Comparison of ENCODE assay signal across 14 mouse cellular contexts in the genomic region with DNA sequence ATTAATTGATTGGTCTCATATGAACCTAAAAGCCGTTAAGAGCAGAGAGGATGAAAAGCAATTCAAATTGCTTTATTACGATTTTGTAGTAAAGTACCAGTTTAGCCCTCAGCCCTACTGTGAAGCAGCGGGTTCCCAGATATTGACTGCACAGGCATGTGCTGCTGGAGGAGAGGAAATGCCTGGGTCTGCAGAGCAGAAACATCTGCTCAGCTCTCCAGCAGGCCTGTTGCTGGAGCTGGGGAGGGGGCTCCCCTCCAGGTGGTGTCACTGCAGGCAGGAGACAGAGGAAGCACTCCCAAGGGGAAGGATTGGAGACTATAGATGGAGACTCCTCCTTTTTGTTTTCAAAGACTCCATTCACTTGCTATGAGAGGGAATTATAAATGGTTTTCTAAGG.
A peak's percentile ranks its signal among the peaks of the same experiment; 100 is the strongest.
DNase-seq lines count a peak whose midpoint lies in the region; ATAC-seq lines count a peak whose summit lies in the region.
"Had no signal": no experiment of that assay in that cellular context is flagged by ENCODE, and none has a peak within 500 bp of the region (broad histone marks: within the 10 kb centered on the region; RNA-seq: fewer than 3 reads in every experiment).

No protein-coding gene starts in this region.

- no peaks in the 10 kb centered on the region for H3K36me3 ChIP-seq in hindbrain, embryonic 16.5 days (ENCODE audit: control insufficient read depth, insufficient read depth, low read length)
- no peaks in the 10 kb centered on the region for H3K36me3 ChIP-seq in neural tube, embryonic 13.5 days
- H3K36me3 ChIP-seq: lung, embryonic 15.5 days had no signal

- peak; percentile 5 for DNase-seq in embryo, embryonic 10 days (ENCODE audit: low spot score)
- no peak for DNase-seq in embryo, embryonic 9.5 days (ENCODE audit: extremely low spot score)
- DNase-seq in kidney, postnatal 4 days = peak; percentile 6 to 10
- DNase-seq in kidney, adult 8-10 months = no peak
- no peak for DNase-seq in thymus, postnatal 25 days
- no peak for DNase-seq in gastrocnemius, postnatal 4 days (ENCODE audit: low spot score in 2 of 2)
- DNase-seq: adrenal gland, postnatal 36 days; cerebellum, adult 11-12 months; liver; thymus, adult 18-20 months had no signal

- H3K4me2 ChIP-seq in hindbrain, embryonic 16.5 days (ENCODE audit: low read length) = no peak overlapping the region
- no peak overlapping the region for H3K4me2 ChIP-seq in neural tube, embryonic 13.5 days
- H3K4me2 ChIP-seq: lung, embryonic 15.5 days had no signal

- no peak overlapping the region; the same call in 1 of the 2 replicates for H3K27ac ChIP-seq in hindbrain, embryonic 16.5 days (ENCODE audit: low read depth, low read length)
- H3K27ac ChIP-seq in neural tube, embryonic 13.5 days (replicated peaks) = peak overlapping the region; percentile 39; the same call in 1 of the 2 replicates
- H3K27ac ChIP-seq: lung, embryonic 15.5 days had no signal

- H3K27me3 ChIP-seq in hindbrain, embryonic 16.5 days (replicated peaks; ENCODE audit: control insufficient read depth, insufficient read depth, low read length) = no peaks in the 10 kb centered on the region
- no peaks in the 10 kb centered on the region for H3K27me3 ChIP-seq in neural tube, embryonic 13.5 days
- H3K27me3 ChIP-seq: lung, embryonic 15.5 days; Patski had no signal

- no peak overlapping the region for H3K4me3 ChIP-seq in hindbrain, embryonic 16.5 days (ENCODE audit: low read length)
- H3K4me3 ChIP-seq in neural tube, embryonic 13.5 days = no peak overlapping the region
- H3K4me3 ChIP-seq: lung, embryonic 15.5 days had no signal

- 22% methylated on average over 3 of the region's 3 CpGs for WGBS in hindbrain, embryonic 16.5 days
- WGBS in neural tube, embryonic 13.5 days = 17% methylated on average over 3 of the region's 3 CpGs

- peak; percentile 84 for ATAC-seq in hindbrain, embryonic 16.5 days
- ATAC-seq in neural tube, embryonic 13.5 days (ENCODE audit: low read depth) = peak; percentile 89
- ATAC-seq: Patski had no signal

- no peaks in the 10 kb centered on the region; the same call in 1 of the 2 replicates for H3K4me1 ChIP-seq in hindbrain, embryonic 16.5 days (ENCODE audit: control insufficient read depth, insufficient read depth, low read depth, low read length)
- peaks cover 14% of the 10 kb centered on the region for H3K4me1 ChIP-seq in neural tube, embryonic 13.5 days (replicated peaks)
- H3K4me1 ChIP-seq: lung, embryonic 15.5 days had no signal

- H3K9me3 ChIP-seq in hindbrain, embryonic 16.5 days (ENCODE audit: control insufficient read depth, low read length) = no peaks in the 10 kb centered on the region
- no peaks in the 10 kb centered on the region for H3K9me3 ChIP-seq in neural tube, embryonic 13.5 days
- H3K9me3 ChIP-seq: lung, embryonic 15.5 days had no signal

- no peak overlapping the region for H3K9ac ChIP-seq in hindbrain, embryonic 16.5 days (ENCODE audit: low read depth, low read length)
- H3K9ac ChIP-seq in neural tube, embryonic 13.5 days = no peak overlapping the region
- H3K9ac ChIP-seq: lung, embryonic 15.5 days had no signal

Comparison
In these comparisons a context has a peak if more than half of its experiments do, and no peak if none do; other contexts are left out.
1. DNase-seq: peak in embryo, embryonic 10 days (single experiment) and kidney, postnatal 4 days (2 of 2); none in embryo, embryonic 9.5 days (single experiment), kidney, adult 8-10 months (0 of 2), thymus, postnatal 25 days (single experiment) and gastrocnemius, postnatal 4 days (0 of 2).